Mouse (Mus musculus) heart, postnatal 25 days (tissue): Measurements from ENCODE around the gene Rsad1. TPM values are rescaled to one million over a fixed set of nuclear protein-coding genes. Genes with fewer than 3 reads are reported as not detected.

ENCODE experiments used
- DNase-seq: peaks from one replicate; pipeline ENCODE4 v3.0.0; 2022; ENCODE audit warnings: low spot score
- intact Hi-C: fragments of 180-260 bp; cut with DNase I; formaldehyde crosslinking; loops from one replicate; pipeline ENCODE4 v1.15.1; 2025
- total RNA-seq, 2 experiments: library from RNA; stranded (reverse); gene quantifications; 2 replicates each; pipeline ENCODE4 v1.2.3; 2021

Rsad1 gene
- 10 to 100 TPM; 11.3 to 11.5 TPM for total RNA-seq

GRCm38 (mm10) chr11:94548888-94549690 lies at the start of gene Rsad1:
Gene Rsad1, minus strand, starts transcription at chr11:94549255.
- peak; percentile 87 for DNase-seq
- intact Hi-C loops: loop anchor here (1.0 to 5.0 kb wide), 3 partner anchors 83 to 207 kb away; no protein-coding TSS in a partner anchor

GRCm38 (mm10) chr11:94598437-94599120 lies 49.5 kb upstream of the Rsad1 start:
- no peak for DNase-seq
- intact Hi-C loops: no loop called here

- no peak for DNase-seq
- intact Hi-C loops: no loop called here
Measured at GRCm38 (mm10) chr11:94597319-94597718, 48.3 kb upstream of the Rsad1 start.

- DNase-seq: no peak
- intact Hi-C loops: no loop called here
Measured at GRCm38 (mm10) chr11:94596311-94596852, 47.3 kb upstream of the Rsad1 start.

- intact Hi-C loops: no loop called here
- no peak for DNase-seq
Measured at GRCm38 (mm10) chr11:94587511-94587910, 38.5 kb upstream of the Rsad1 start.

- DNase-seq: no peak
- intact Hi-C loops: no loop called here
Measured at GRCm38 (mm10) chr11:94585091-94585490, 36.0 kb upstream of the Rsad1 start.

- DNase-seq: no peak
- intact Hi-C loops: no loop called here
Measured at GRCm38 (mm10) chr11:94580111-94580740, 31.2 kb upstream of the Rsad1 start.

- no peak for DNase-seq
- intact Hi-C loops: no loop called here
Measured at GRCm38 (mm10) chr11:94576361-94576760, 27.3 kb upstream of the Rsad1 start.

GRCm38 (mm10) chr11:94575036-94575435 lies 26.0 kb upstream of the Rsad1 start:
- no peak for DNase-seq
- intact Hi-C loops: no loop called here

GRCm38 (mm10) chr11:94574560-94574959 lies 25.5 kb upstream of the Rsad1 start:
- intact Hi-C loops: no loop called here
- DNase-seq: no peak

GRCm38 (mm10) chr11:94571850-94572249 lies 22.8 kb upstream of the Rsad1 start:
- intact Hi-C loops: no loop called here
- DNase-seq: no peak

- no peak for DNase-seq
- intact Hi-C loops: no loop called here
Measured at GRCm38 (mm10) chr11:94570612-94571011, 21.6 kb upstream of the Rsad1 start.

GRCm38 (mm10) chr11:94567326-94567725 lies 18.3 kb upstream of the Rsad1 start:
- no peak for DNase-seq
- intact Hi-C loops: no loop called here

GRCm38 (mm10) chr11:94566534-94566933 lies 17.5 kb upstream of the Rsad1 start:
- intact Hi-C loops: no loop called here
- no peak for DNase-seq

GRCm38 (mm10) chr11:94565151-94565479 lies 16.1 kb upstream of the Rsad1 start:
- DNase-seq: no peak
- intact Hi-C loops: no loop called here

GRCm38 (mm10) chr11:94564437-94565150 lies 15.5 kb upstream of the Rsad1 start, which contains the start of gene Chad:
Gene Chad, plus strand, starts transcription at chr11:94565047.
- no peak for DNase-seq
- intact Hi-C loops: no loop called here

GRCm38 (mm10) chr11:94563821-94564220 lies 14.8 kb upstream of the Rsad1 start:
- no peak for DNase-seq
- intact Hi-C loops: no loop called here

- DNase-seq: no peak
- intact Hi-C loops: no loop called here
Measured at GRCm38 (mm10) chr11:94563383-94563782, 14.3 kb upstream of the Rsad1 start.

- no peak for DNase-seq
- intact Hi-C loops: no loop called here
Measured at GRCm38 (mm10) chr11:94558226-94558625, 9.2 kb upstream of the Rsad1 start.

GRCm38 (mm10) chr11:94550442-94550744 lies 1.3 kb upstream of the Rsad1 start:
- DNase-seq: no peak
- intact Hi-C loops: no loop called here
